Mouse (Mus musculus) kidney, adult 10 weeks (tissue): Measurements from ENCODE around the gene Arfgef3. TPM values are rescaled to one million over a fixed set of nuclear protein-coding genes. Genes with fewer than 3 reads are reported as not detected.

ENCODE experiments used
- polyA plus RNA-seq: library from polyadenylated mRNA; stranded (reverse); fragments of 350-450 nt; fragmentation: Illumina TruSeq; extraction: RNeasy Lipid Tissue Mini Kit (QIAGEN cat#74804); gene quantifications from one replicate; pipeline ENCODE4 v1.2.3, GENCODE M21; 2014; ENCODE audit warnings: low read depth, low replicate concordance

The Arfgef3 gene
- 6.3 TPM for polyA plus RNA-seq

GRCm38 (mm10) chr10:18743286-18744142 lies at the start of gene Arfgef3:
Arfgef3 (minus strand) TSS chr10:18743949.

GRCm38 (mm10) chr10:18786693-18787092 lies 42.9 kb upstream of the Arfgef3 start, which contains the start of gene Gm4922:
Gm4922 (minus strand) TSS chr10:18786793.

GRCm38 (mm10) chr10:18545813-18546235 lies 197.9 kb downstream of the Arfgef3 start, which contains the start of gene Hebp2:
Hebp2 (minus strand) TSS chr10:18546076.

Other genes starting within 250 kb of the Arfgef3 start
- 2.0 TPM for gene Hebp2, start 197.9 kb downstream of the Arfgef3 start, polyA plus RNA-seq
- gene Gm4922, start 42.8 kb upstream of the Arfgef3 start, polyA plus RNA-seq = not detected
- 147 TPM for gene Perp, start 101.1 kb upstream of the Arfgef3 start, polyA plus RNA-seq